Mouse (Mus musculus): ENCODE data around the gene Npl. TPM values are rescaled to one million over a fixed set of nuclear protein-coding genes. Genes with fewer than 3 reads are reported as not detected.

Gene Npl
- polyA plus RNA-seq (2015; fragmentation: Nextera tagmentation; extraction: Ambion mirVana) = 4.1 and 5.3 TPM in 2 replicates

GRCm38 (mm10) chr1:153549536-153550199 lies at the start of gene Npl:
Gene Npl (minus strand): TSS chr1:153550045.
- ATAC-seq (ENCODE audit: low FRiP score, low TSS enrichment) (peak; percentile 85), DNase-seq (ENCODE audit: low spot score) (peak; percentile 75)
- Histone ChIP-seq H3K9me3 (ENCODE audit: control insufficient read depth, low read length) (no peaks in the 10 kb centered on the region), H3K27me3 (ENCODE audit: control insufficient read depth, insufficient read depth, low read length) (no peaks in the 10 kb centered on the region), H3K4me1 (replicated peaks; ENCODE audit: control insufficient read depth, insufficient read depth) (no peaks in the 10 kb centered on the region), H3K4me2 (replicated peaks; ENCODE audit: low read depth) (peak within 1 kb of the TSS; percentile 63), H3K27ac (replicated peaks) (no peak within 1 kb of the TSS), H3K4me3 (ENCODE audit: low read depth, low read length) (peak within 1 kb of the TSS; percentile 50), H3K36me3 (ENCODE audit: control insufficient read depth, insufficient read depth, low read length) (no peaks in the 10 kb centered on the region), H3K9ac (ENCODE audit: low read length) (peak within 1 kb of the TSS; percentile 35)
- 4% methylated on average over 29 of the region's 29 CpGs for WGBS
- TF ChIP-seq EP300 (optimal IDR thresholded peaks at IDR 0.05) = no peak
- no peak; the same call in 1 of the 2 replicates for TF ChIP-seq CTCF (IDR thresholded peaks at IDR 0.05; ENCODE audit: low read depth)

DNA sequence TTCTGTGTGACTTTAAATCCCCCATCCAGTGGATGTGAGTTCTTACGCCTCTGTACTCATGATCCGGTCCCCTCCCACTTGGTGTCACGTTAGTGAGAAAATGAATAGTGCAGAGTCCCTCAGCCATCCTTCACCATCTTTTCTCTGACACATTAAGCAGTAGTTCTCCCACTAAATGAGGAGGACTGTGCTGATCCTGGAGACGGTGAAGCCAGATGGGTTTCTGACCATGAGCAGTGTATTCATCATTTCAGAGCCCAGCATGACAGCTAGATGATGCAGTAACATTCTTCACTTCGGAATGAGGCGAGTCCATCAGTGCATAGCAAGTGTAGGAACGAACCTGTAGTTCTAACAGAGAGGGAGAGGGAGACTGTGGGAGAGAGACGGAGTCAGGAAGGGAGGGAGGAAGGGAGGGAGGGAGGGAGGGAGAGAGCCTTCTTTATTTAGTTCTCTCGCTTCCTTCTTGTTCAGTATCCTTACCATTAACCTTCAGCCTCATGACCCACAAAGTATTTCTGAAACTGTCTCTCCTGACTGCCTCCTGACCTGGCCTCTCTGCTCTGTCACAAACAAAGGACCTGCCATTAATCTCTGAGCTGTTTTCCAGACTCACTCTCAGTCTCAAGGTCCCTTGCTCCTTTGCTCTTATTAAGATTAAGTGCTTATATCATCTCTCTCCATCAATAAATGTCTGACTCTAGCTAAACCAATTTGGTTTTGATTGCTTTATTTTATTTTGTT lies 49.6 kb upstream of the Npl start:
- WGBS = 30% methylated on average over 9 of the region's 9 CpGs
- Histone ChIP-seq H3K9ac (ENCODE audit: low read length) (no peak overlapping the region), H3K9me3 (ENCODE audit: control insufficient read depth, low read length) (no peaks in the 10 kb centered on the region), H3K4me1 (replicated peaks; ENCODE audit: control insufficient read depth, insufficient read depth) (no peaks in the 10 kb centered on the region), H3K4me2 (replicated peaks; ENCODE audit: low read depth) (no peak overlapping the region), H3K27me3 (ENCODE audit: control insufficient read depth, insufficient read depth, low read length) (no peaks in the 10 kb centered on the region), H3K27ac (replicated peaks) (no peak overlapping the region), H3K4me3 (ENCODE audit: low read depth, low read length) (no peak overlapping the region), H3K36me3 (ENCODE audit: control insufficient read depth, insufficient read depth, low read length) (no peaks in the 10 kb centered on the region)
- ATAC-seq (ENCODE audit: low FRiP score, low TSS enrichment) = no peak
- DNase-seq (ENCODE audit: low spot score) = no peak
- TF ChIP-seq CTCF (IDR thresholded peaks at IDR 0.05; ENCODE audit: low read depth) (no peak), EP300 (optimal IDR thresholded peaks at IDR 0.05) (no peak)

DNA sequence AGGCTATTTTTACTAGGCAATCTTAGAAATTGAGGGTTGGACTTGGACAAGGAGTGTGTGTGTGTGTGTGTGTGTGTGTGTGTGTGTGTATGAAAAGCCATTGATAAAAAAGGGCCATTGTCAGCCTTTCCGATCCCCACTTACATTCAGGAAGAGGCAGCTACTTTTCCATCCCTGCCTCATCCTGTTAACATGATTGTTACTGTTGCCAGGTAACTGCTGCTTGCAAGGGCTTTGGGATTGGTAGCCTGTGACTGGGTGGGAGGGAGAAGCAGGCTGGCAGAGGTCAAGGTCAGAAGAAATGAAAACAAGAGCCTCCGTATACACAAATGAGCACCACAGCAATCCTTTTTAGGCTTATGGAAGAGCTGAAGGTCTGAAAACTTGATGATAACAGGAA lies 48.9 kb upstream of the Npl start:
- Histone ChIP-seq H3K4me2 (replicated peaks; ENCODE audit: low read depth) (no peak overlapping the region), H3K9me3 (ENCODE audit: control insufficient read depth, low read length) (no peaks in the 10 kb centered on the region), H3K4me3 (ENCODE audit: low read depth, low read length) (no peak overlapping the region), H3K4me1 (replicated peaks; ENCODE audit: control insufficient read depth, insufficient read depth) (no peaks in the 10 kb centered on the region), H3K36me3 (ENCODE audit: control insufficient read depth, insufficient read depth, low read length) (no peaks in the 10 kb centered on the region), H3K27ac (replicated peaks) (no peak overlapping the region), H3K27me3 (ENCODE audit: control insufficient read depth, insufficient read depth, low read length) (no peaks in the 10 kb centered on the region), H3K9ac (ENCODE audit: low read length) (no peak overlapping the region)
- no peak for ATAC-seq (ENCODE audit: low FRiP score, low TSS enrichment)
- no peak for DNase-seq (ENCODE audit: low spot score)
- WGBS = 26% methylated on average over 2 of the region's 2 CpGs
- TF ChIP-seq CTCF (IDR thresholded peaks at IDR 0.05; ENCODE audit: low read depth) = no peak
- no peak for TF ChIP-seq EP300 (optimal IDR thresholded peaks at IDR 0.05)

GRCm38 (mm10) chr1:153593678-153594077 lies 43.8 kb upstream of the Npl start:
- no peaks in the 10 kb centered on the region for H3K4me1 ChIP-seq (replicated peaks; ENCODE audit: control insufficient read depth, insufficient read depth)
- no peak overlapping the region for H3K4me2 ChIP-seq (replicated peaks; ENCODE audit: low read depth)
- TF ChIP-seq CTCF (IDR thresholded peaks at IDR 0.05; ENCODE audit: low read depth) (no peak), EP300 (optimal IDR thresholded peaks at IDR 0.05) (no peak)
- no peaks in the 10 kb centered on the region for H3K36me3 ChIP-seq (ENCODE audit: control insufficient read depth, insufficient read depth, low read length)
- H3K9me3 ChIP-seq (ENCODE audit: control insufficient read depth, low read length) = no peaks in the 10 kb centered on the region
- H3K27me3 ChIP-seq (ENCODE audit: control insufficient read depth, insufficient read depth, low read length) = no peaks in the 10 kb centered on the region
- DNase-seq (ENCODE audit: low spot score) (no peak), ATAC-seq (ENCODE audit: low FRiP score, low TSS enrichment) (no peak)
- H3K4me3 ChIP-seq (ENCODE audit: low read depth, low read length) = no peak overlapping the region
- no peak overlapping the region for H3K9ac ChIP-seq (ENCODE audit: low read length)
- H3K27ac ChIP-seq (replicated peaks) = no peak overlapping the region
- 87% methylated on average over 2 of the region's 2 CpGs for WGBS

DNA sequence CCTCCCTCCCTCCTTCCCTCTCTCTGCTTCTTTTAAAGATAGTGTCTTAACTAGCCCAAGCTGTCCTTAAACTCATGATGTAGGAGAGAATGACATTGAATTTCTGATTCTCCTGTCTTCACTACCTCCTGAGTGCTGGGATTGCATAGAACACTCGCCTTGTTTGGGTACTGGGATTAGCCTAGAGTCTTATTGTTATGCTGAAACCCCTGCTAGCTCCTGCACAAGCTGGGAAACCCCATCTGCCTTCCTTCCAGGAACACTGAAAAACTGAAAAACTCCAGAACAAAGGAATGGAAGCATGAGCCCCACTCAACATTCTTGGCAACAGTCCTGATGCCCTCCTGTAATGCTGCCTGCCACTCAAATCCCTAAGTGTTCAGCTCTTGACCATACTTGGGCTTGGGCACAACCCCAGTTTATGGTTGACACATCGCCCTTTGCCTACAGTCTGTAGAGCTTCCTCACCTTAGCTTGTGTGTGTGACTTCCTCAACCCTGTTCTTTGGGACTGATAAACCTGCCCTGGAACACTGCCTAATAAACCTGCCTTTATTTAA lies 40.4 kb upstream of the Npl start:
- H3K4me3 ChIP-seq (ENCODE audit: low read depth, low read length) = no peak overlapping the region
- no peak overlapping the region for H3K4me2 ChIP-seq (replicated peaks; ENCODE audit: low read depth)
- no peak for TF ChIP-seq EP300 (optimal IDR thresholded peaks at IDR 0.05)
- no peak for TF ChIP-seq CTCF (IDR thresholded peaks at IDR 0.05; ENCODE audit: low read depth)
- ATAC-seq (ENCODE audit: low FRiP score, low TSS enrichment) (no peak), DNase-seq (ENCODE audit: low spot score) (no peak)
- H3K27me3 ChIP-seq (ENCODE audit: control insufficient read depth, insufficient read depth, low read length) = no peaks in the 10 kb centered on the region
- H3K9me3 ChIP-seq (ENCODE audit: control insufficient read depth, low read length) = no peaks in the 10 kb centered on the region
- WGBS = 69% methylated on average over 2 of the region's 2 CpGs
- H3K36me3 ChIP-seq (ENCODE audit: control insufficient read depth, insufficient read depth, low read length) = no peaks in the 10 kb centered on the region
- H3K4me1 ChIP-seq (replicated peaks; ENCODE audit: control insufficient read depth, insufficient read depth) = 0 out of 2 replicates have a peak, but pooled peaks cover 2% of the 10 kb centered on the region
- H3K27ac ChIP-seq (replicated peaks) = no peak overlapping the region
- H3K9ac ChIP-seq (ENCODE audit: low read length) = no peak overlapping the region

DNA sequence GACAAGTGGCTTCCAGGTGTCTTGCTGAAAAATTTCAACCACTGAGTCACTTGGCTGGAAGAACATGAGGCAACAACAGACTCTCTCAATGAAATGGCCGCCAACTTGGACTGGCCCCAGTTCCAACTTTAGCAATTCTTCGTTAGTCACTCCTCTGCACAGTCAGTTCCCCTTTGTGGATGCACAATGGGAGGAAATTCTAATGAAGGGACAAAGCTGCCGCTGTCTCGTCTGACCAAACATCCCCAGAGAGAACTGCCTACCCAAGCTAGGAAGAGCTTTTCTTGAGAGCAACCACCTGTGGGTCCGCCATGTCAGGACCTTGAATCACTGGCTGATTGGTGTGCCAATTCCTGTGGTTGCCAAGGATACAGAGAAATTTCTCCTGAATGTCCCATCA lies 38.1 kb upstream of the Npl start:
- no peaks in the 10 kb centered on the region for H3K9me3 ChIP-seq (ENCODE audit: control insufficient read depth, low read length)
- no peaks in the 10 kb centered on the region for H3K36me3 ChIP-seq (ENCODE audit: control insufficient read depth, insufficient read depth, low read length)
- H3K27ac ChIP-seq (replicated peaks) = no peak overlapping the region
- no peak overlapping the region for H3K9ac ChIP-seq (ENCODE audit: low read length)
- no peaks in the 10 kb centered on the region for H3K27me3 ChIP-seq (ENCODE audit: control insufficient read depth, insufficient read depth, low read length)
- TF ChIP-seq EP300 (optimal IDR thresholded peaks at IDR 0.05) (no peak), CTCF (IDR thresholded peaks at IDR 0.05; ENCODE audit: low read depth) (no peak)
- no peak overlapping the region for H3K4me3 ChIP-seq (ENCODE audit: low read depth, low read length)
- H3K4me2 ChIP-seq (replicated peaks; ENCODE audit: low read depth) = no peak overlapping the region
- 78% methylated on average over 5 of the region's 5 CpGs for WGBS
- 0 out of 2 replicates have a peak, but pooled peaks cover 2% of the 10 kb centered on the region for H3K4me1 ChIP-seq (replicated peaks; ENCODE audit: control insufficient read depth, insufficient read depth)
- ATAC-seq (ENCODE audit: low FRiP score, low TSS enrichment) (no peak), DNase-seq (ENCODE audit: low spot score) (no peak)
